Mouse (Mus musculus) activated CD4-positive, CD25-positive, alpha-beta regulatory T cell, adult 9 weeks (primary cell): ENCODE data around the gene Vegfb. TPM values are rescaled to one million over a fixed set of nuclear protein-coding genes. Genes with fewer than 3 reads are reported as not detected.

Source experiments
- polyA plus RNA-seq: library from polyadenylated mRNA; unstranded; fragments of 100-300 nt; shearing (Covaris generic); gene quantifications from one replicate; pipeline ENCODE4 v1.2.1, GENCODE M21; 2017

Gene Vegfb
- polyA plus RNA-seq = 1.9 TPM

GRCm38 (mm10) chr19:6987061-6987903 is at the start of gene Vegfb:
Gene Vegfb (minus strand): TSS chr19:6987651.

GRCm38 (mm10) chr19:7019191-7019590 is 31.7 kb upstream of the Vegfb start, which contains the start of gene Fermt3:
Gene Fermt3 (minus strand): TSS chr19:7019469.

GRCm38 (mm10) chr19:6996006-6996405 is 8.6 kb upstream of the Vegfb start, which contains the start of the genes Nudt22 and Trpt1:
Gene Nudt22 (minus strand): TSS chr19:6996117.
Gene Trpt1 (plus strand): TSS chr19:6996131.

GRCm38 (mm10) chr19:6992011-6992858 is 4.8 kb upstream of the Vegfb start, which contains the start of gene Dnajc4:
Gene Dnajc4 (minus strand): TSS chr19:6992572.

GRCm38 (mm10) chr19:6980381-6981093 is 6.9 kb downstream of the Vegfb start, which contains the start of gene Fkbp2:
Gene Fkbp2 (minus strand): TSS chr19:6980501.

GRCm38 (mm10) chr19:6975537-6976521 is 11.6 kb downstream of the Vegfb start, which contains the start of gene Plcb3:
Gene Plcb3 (minus strand): TSS chr19:6976470.

GRCm38 (mm10) chr19:6974211-6975205 is 12.9 kb downstream of the Vegfb start, which contains the start of gene Ppp1r14b:
Gene Ppp1r14b (plus strand): TSS chr19:6974968.

GRCm38 (mm10) chr19:6942249-6942691 is 45.2 kb downstream of the Vegfb start, which contains the start of gene Gpr137:
Gene Gpr137 (minus strand): TSS chr19:6942480.

GRCm38 (mm10) chr19:6941372-6942248 is 45.8 kb downstream of the Vegfb start, which contains the start of gene Bad:
Gene Bad (plus strand): TSS chr19:6941861.

GRCm38 (mm10) chr19:6934195-6934977 is 53.1 kb downstream of the Vegfb start, which contains the start of gene Kcnk4:
Gene Kcnk4 (minus strand): TSS chr19:6934515.

Other genes with a start within 250 kb of the Vegfb start
- gene Rps6ka4, start 147.0 kb downstream of the Vegfb start, polyA plus RNA-seq = 46.0 TPM
- gene Ccdc88b, start 129.4 kb downstream of the Vegfb start, polyA plus RNA-seq = 64.6 TPM
- gene Trmt112, start 78.0 kb downstream of the Vegfb start, polyA plus RNA-seq = 174 TPM
- gene Prdx5, start 77.5 kb downstream of the Vegfb start, polyA plus RNA-seq = 252 TPM
- 7.9 TPM for gene Esrra, start 65.8 kb downstream of the Vegfb start, polyA plus RNA-seq
- gene Catsperz, start 62.3 kb downstream of the Vegfb start, polyA plus RNA-seq = not detected
- not detected for gene Kcnk4, start 53.1 kb downstream of the Vegfb start, polyA plus RNA-seq
- 43.0 TPM for gene Bad, start 45.8 kb downstream of the Vegfb start, polyA plus RNA-seq
- gene Gpr137, start 45.2 kb downstream of the Vegfb start, polyA plus RNA-seq = 19.9 TPM
- 30.5 TPM for gene Ppp1r14b, start 12.7 kb downstream of the Vegfb start, polyA plus RNA-seq
- 14.8 TPM for gene Plcb3, start 11.2 kb downstream of the Vegfb start, polyA plus RNA-seq
- gene Fkbp2, start 7.2 kb downstream of the Vegfb start, polyA plus RNA-seq = 57.8 TPM
- 44.5 TPM for gene Dnajc4, start 4.9 kb upstream of the Vegfb start, polyA plus RNA-seq
- gene Nudt22, start 8.5 kb upstream of the Vegfb start, polyA plus RNA-seq = 32.2 TPM
- 5.9 TPM for gene Trpt1, start 8.5 kb upstream of the Vegfb start, polyA plus RNA-seq
- 435 TPM for gene Fermt3, start 31.8 kb upstream of the Vegfb start, polyA plus RNA-seq
- 257 TPM for gene Stip1, start 52.3 kb upstream of the Vegfb start, polyA plus RNA-seq
- 1.7 TPM for gene Macrod1, start 69.2 kb upstream of the Vegfb start, polyA plus RNA-seq
- 0.09 TPM for gene Flrt1, start 118.1 kb upstream of the Vegfb start, polyA plus RNA-seq
- 62.7 TPM for gene Otub1, start 218.7 kb upstream of the Vegfb start, polyA plus RNA-seq
- gene Cox8a, start 230.0 kb upstream of the Vegfb start, polyA plus RNA-seq = 556 TPM